Mouse (Mus musculus) limb, embryonic 15.5 days (tissue): ENCODE measurements around the gene Camkmt. TPM values are rescaled to one million over a fixed set of nuclear protein-coding genes. Genes with fewer than 3 reads are reported as not detected.

ENCODE experiments used
- ATAC-seq: fragments of 200-750 bp; cut with Nextera tagmentation; 2 replicates; pipeline ENCODE4 v1.8.0; 2017; ENCODE audit warnings: low read depth, moderate TSS enrichment; ENCODE audit not compliant: insufficient number of reproducible peaks, low FRiP score, low TSS enrichment
- H3K27ac ChIP-seq: fragments of 300-500 bp; sonication (generic); 2 replicates; pipeline ENCODE4 v1.5.1; 2015; ENCODE audit warnings: moderate library complexity, mild to moderate bottlenecking, inconsistent platforms
- H3K27me3 ChIP-seq: fragments of 300-500 bp; sonication (generic); 2 replicates; pipeline ENCODE4 v1.6.1; 2015; ENCODE audit warnings: inconsistent platforms
- H3K36me3 ChIP-seq: fragments of 300-500 bp; sonication (generic); 2 replicates; pipeline ENCODE4 v1.6.1; 2015; ENCODE audit warnings: inconsistent platforms
- H3K4me1 ChIP-seq: fragments of 300-500 bp; sonication (generic); 2 replicates; pipeline ENCODE4 v1.6.1; 2015; ENCODE audit warnings: inconsistent platforms
- H3K4me2 ChIP-seq: fragments of 300-500 bp; sonication (generic); 2 replicates; pipeline ENCODE4 v1.6.1; 2015; ENCODE audit warnings: mild to moderate bottlenecking, inconsistent platforms
- H3K4me3 ChIP-seq: fragments of 300-500 bp; sonication (generic); 2 replicates; pipeline ENCODE4 v1.5.1; 2015; ENCODE audit warnings: mild to moderate bottlenecking, inconsistent platforms
- H3K9ac ChIP-seq: fragments of 300-500 bp; sonication (generic); 2 replicates; pipeline ENCODE4 v1.6.1; 2015; ENCODE audit warnings: inconsistent platforms
- H3K9me3 ChIP-seq: fragments of 300-500 bp; sonication (generic); 2 replicates; pipeline ENCODE4 v1.6.1; 2016; ENCODE audit warnings: inconsistent platforms
- WGBS: fragments of 180-500 bp; shearing (Covaris S2); methylation state at CpG from one replicate; pipeline ENCODE4 v1.1.7; 2015; 5-methylcytosine and 5-hydroxymethylcytosine counted together
- polyA plus RNA-seq: library from polyadenylated mRNA; unstranded; fragments of >200 nt; fragmentation: Nextera tagmentation; extraction: Ambion mirVana; gene quantifications from 2 replicates; pipeline ENCODE4 v1.2.1, GENCODE M21; 2015

Gene Camkmt
- polyA plus RNA-seq, 1 experiment from 2014 or later, result 12.3 TPM

- Histone ChIP-seq H3K4me2 (no peak overlapping the region), H3K9me3 (no peaks in the 10 kb centered on the region), H3K27me3 (no peaks in the 10 kb centered on the region), H3K4me3 (no peak overlapping the region), H3K36me3 (no peaks in the 10 kb centered on the region), H3K9ac (no peak overlapping the region), H3K4me1 (no peaks in the 10 kb centered on the region), H3K27ac (no peak overlapping the region)
- 61% methylated on average over 8 of the region's 8 CpGs for WGBS
- ATAC-seq, result no peak
Measured at GRCm38 (mm10) chr17:85432923-85433322, 342.6 kb downstream of the Camkmt start.

GRCm38 (mm10) chr17:85443036-85443435, 352.7 kb downstream of the Camkmt start:
- Histone ChIP-seq H3K27ac (no peak overlapping the region), H3K9ac (no peak overlapping the region), H3K4me2 (no peak overlapping the region), H3K4me1 (no peaks in the 10 kb centered on the region), H3K36me3 (no peaks in the 10 kb centered on the region), H3K9me3 (no peaks in the 10 kb centered on the region), H3K4me3 (no peak overlapping the region), H3K27me3 (no peaks in the 10 kb centered on the region)
- no peak for ATAC-seq
- WGBS, result 76% methylated on average over 8 of the region's 8 CpGs

GRCm38 (mm10) chr17:85454419-85454983, 364.1 kb downstream of the Camkmt start:
- Histone ChIP-seq H3K9ac (no peak overlapping the region), H3K9me3 (no peaks in the 10 kb centered on the region), H3K27ac (no peak overlapping the region), H3K27me3 (peaks cover 79% of the 10 kb centered on the region), H3K4me3 (0 out of 2 replicates have a peak overlapping the region, but pooled peaks have one; percentile 9), H3K4me2 (peak overlapping the region; percentile 30), H3K36me3 (no peaks in the 10 kb centered on the region), H3K4me1 (peaks cover 10% of the 10 kb centered on the region)
- no peak for ATAC-seq
- WGBS, result 2% methylated on average over 23 of the region's 23 CpGs

GRCm38 (mm10) chr17:85455063-85455462, 364.7 kb downstream of the Camkmt start:
- ATAC-seq, result no peak
- H3K27me3 ChIP-seq, result peaks cover 83% of the 10 kb centered on the region
- no peak overlapping the region for H3K9ac ChIP-seq
- peaks cover 10% of the 10 kb centered on the region for H3K4me1 ChIP-seq
- no peaks in the 10 kb centered on the region for H3K36me3 ChIP-seq
- peak overlapping the region; percentile 30 for H3K4me2 ChIP-seq
- H3K27ac ChIP-seq, result no peak overlapping the region
- WGBS, result 3% methylated on average over 16 of the region's 16 CpGs
- no peaks in the 10 kb centered on the region for H3K9me3 ChIP-seq
- H3K4me3 ChIP-seq, result peak overlapping the region; percentile 9; the same call in 1 of the 2 replicates

- Histone ChIP-seq H3K36me3 (no peaks in the 10 kb centered on the region), H3K9ac (no peak overlapping the region), H3K4me3 (no peak overlapping the region), H3K4me2 (no peak overlapping the region), H3K27ac (no peak overlapping the region), H3K9me3 (no peaks in the 10 kb centered on the region), H3K27me3 (peaks cover 94% of the 10 kb centered on the region), H3K4me1 (peaks cover 10% of the 10 kb centered on the region)
- no peak for ATAC-seq
- 4% methylated on average over 14 of the region's 14 CpGs for WGBS
Measured at GRCm38 (mm10) chr17:85458075-85458474, 367.7 kb downstream of the Camkmt start.

- no peak overlapping the region for H3K9ac ChIP-seq
- WGBS, result 9% methylated on average over 9 of the region's 9 CpGs
- H3K27me3 ChIP-seq, result peaks cover 94% of the 10 kb centered on the region
- H3K9me3 ChIP-seq, result no peaks in the 10 kb centered on the region
- peaks cover 13% of the 10 kb centered on the region for H3K4me1 ChIP-seq
- no peak for ATAC-seq
- H3K4me2 ChIP-seq, result no peak overlapping the region
- no peak overlapping the region for H3K27ac ChIP-seq
- H3K4me3 ChIP-seq, result no peak overlapping the region
- no peaks in the 10 kb centered on the region for H3K36me3 ChIP-seq
Measured at GRCm38 (mm10) chr17:85458589-85458988, 368.2 kb downstream of the Camkmt start.

- peaks cover 95% of the 10 kb centered on the region for H3K27me3 ChIP-seq
- no peak overlapping the region for H3K27ac ChIP-seq
- WGBS, result 42% methylated on average over 3 of the region's 3 CpGs
- no peak overlapping the region for H3K4me2 ChIP-seq
- H3K36me3 ChIP-seq, result no peaks in the 10 kb centered on the region
- peaks cover 15% of the 10 kb centered on the region for H3K4me1 ChIP-seq
- no peaks in the 10 kb centered on the region for H3K9me3 ChIP-seq
- no peak overlapping the region for H3K4me3 ChIP-seq
- ATAC-seq, result no peak
- no peak overlapping the region for H3K9ac ChIP-seq
Measured at GRCm38 (mm10) chr17:85461577-85461976, 371.2 kb downstream of the Camkmt start.

GRCm38 (mm10) chr17:85463497-85464392, 373.4 kb downstream of the Camkmt start:
- no peaks in the 10 kb centered on the region for H3K9me3 ChIP-seq
- H3K27me3 ChIP-seq, result peaks cover 97% of the 10 kb centered on the region
- WGBS, result 6% methylated on average over 22 of the region's 22 CpGs
- ATAC-seq, result no peak
- no peak overlapping the region for H3K9ac ChIP-seq
- H3K4me1 ChIP-seq, result peaks cover 15% of the 10 kb centered on the region
- peak overlapping the region; percentile 12; the same call in 1 of the 2 replicates for H3K4me2 ChIP-seq
- no peaks in the 10 kb centered on the region for H3K36me3 ChIP-seq
- H3K4me3 ChIP-seq, result no peak overlapping the region
- H3K27ac ChIP-seq, result no peak overlapping the region

- under 1% methylated on average over 40 of the region's 40 CpGs for WGBS
- 0 out of 2 replicates have a peak overlapping the region, but pooled peaks have one; percentile 10 for H3K9ac ChIP-seq
- H3K4me1 ChIP-seq, result peaks cover 15% of the 10 kb centered on the region
- peak overlapping the region; percentile 15; the same call in 1 of the 2 replicates for H3K4me3 ChIP-seq
- no peaks in the 10 kb centered on the region for H3K36me3 ChIP-seq
- peaks cover 98% of the 10 kb centered on the region for H3K27me3 ChIP-seq
- no peak for ATAC-seq
- no peak overlapping the region for H3K27ac ChIP-seq
- no peaks in the 10 kb centered on the region for H3K9me3 ChIP-seq
- peak overlapping the region; percentile 31; the same call in 1 of the 2 replicates for H3K4me2 ChIP-seq
Measured at GRCm38 (mm10) chr17:85464466-85465411, 374.4 kb downstream of the Camkmt start.

GRCm38 (mm10) chr17:85469776-85470175, 379.4 kb downstream of the Camkmt start:
- Histone ChIP-seq H3K4me2 (no peak overlapping the region), H3K4me1 (peaks cover 3% of the 10 kb centered on the region), H3K9me3 (no peaks in the 10 kb centered on the region), H3K9ac (no peak overlapping the region), H3K4me3 (no peak overlapping the region), H3K27me3 (peaks cover 92% of the 10 kb centered on the region), H3K27ac (no peak overlapping the region), H3K36me3 (no peaks in the 10 kb centered on the region)
- no peak for ATAC-seq
- 68% methylated on average over 4 of the region's 4 CpGs for WGBS

GRCm38 (mm10) chr17:85472687-85473202, 382.4 kb downstream of the Camkmt start:
- ATAC-seq, result no peak
- Histone ChIP-seq H3K27ac (no peak overlapping the region), H3K4me1 (no peaks in the 10 kb centered on the region), H3K4me3 (no peak overlapping the region), H3K4me2 (no peak overlapping the region), H3K27me3 (peaks cover 83% of the 10 kb centered on the region), H3K9ac (no peak overlapping the region), H3K9me3 (no peaks in the 10 kb centered on the region), H3K36me3 (no peaks in the 10 kb centered on the region)
- 13% methylated on average over 5 of the region's 5 CpGs for WGBS
